Mouse (Mus musculus) thymus, postnatal 36 days (tissue): ENCODE measurements around the gene Rps19.
"Not testable (repeated sequence)": the region's sequence is repeated elsewhere in the genome, so short reads cannot be mapped to it uniquely, and the experiment has no call there.

Experiments used
- DNase-seq, 2 experiments: peaks; one replicate each; pipeline ENCODE4 v3.0.0; 2022; ENCODE audit warnings: mixed read lengths in 2 of 2

Rps19 gene

GRCm38 (mm10) chr7:24877588-24877987, 6.6 kb upstream of the Rps19 start:
- DNase-seq, result no peak

GRCm38 (mm10) chr7:24879620-24880019, 4.6 kb upstream of the Rps19 start:
- DNase-seq, result no peak

GRCm38 (mm10) chr7:24882416-24883199, 1.6 kb upstream of the Rps19 start:
- no peak for DNase-seq

- no peak for DNase-seq
These were observed 621 bp downstream of the Rps19 start for GRCm38 (mm10) chr7:24884693-24885291.

GRCm38 (mm10) chr7:24885468-24886307, 1.5 kb downstream of the Rps19 start:
- no peak for DNase-seq

- no peak for DNase-seq
These were observed 2.1 kb downstream of the Rps19 start for GRCm38 (mm10) chr7:24886308-24886633.

GRCm38 (mm10) chr7:24887096-24887495, 2.9 kb downstream of the Rps19 start:
- no peak for DNase-seq

GRCm38 (mm10) chr7:24889431-24890220, 5.5 kb downstream of the Rps19 start:
- DNase-seq, result no peak

- peak; percentile 71 to 72 for DNase-seq
These were observed 6.4 kb downstream of the Rps19 start for GRCm38 (mm10) chr7:24890281-24891216.

- DNase-seq, result no peak
These were observed 7.3 kb downstream of the Rps19 start for GRCm38 (mm10) chr7:24891241-24892124.

- no peak for DNase-seq
These were observed 8.0 kb downstream of the Rps19 start for GRCm38 (mm10) chr7:24892125-24892583.

- DNase-seq, result not testable (repeated sequence)
These were observed 11.6 kb downstream of the Rps19 start for GRCm38 (mm10) chr7:24895749-24896148.

- no peak for DNase-seq
These were observed 12.1 kb downstream of the Rps19 start for GRCm38 (mm10) chr7:24896269-24896668.

- no peak for DNase-seq
These were observed 13.1 kb downstream of the Rps19 start, which contains the start of gene Cd79a for GRCm38 (mm10) chr7:24897224-24897623. Gene Cd79a (plus strand): TSS chr7:24897381.

- DNase-seq, result no peak
These were observed 13.8 kb downstream of the Rps19 start for GRCm38 (mm10) chr7:24897959-24898358.

GRCm38 (mm10) chr7:24901114-24901513, 16.9 kb downstream of the Rps19 start:
- DNase-seq, result no peak

- peak in 1 of 2 experiments; percentile 25 for DNase-seq
These were observed 17.7 kb downstream of the Rps19 start for GRCm38 (mm10) chr7:24901842-24902241.

- no peak for DNase-seq
These were observed 18.1 kb downstream of the Rps19 start for GRCm38 (mm10) chr7:24902264-24902629.

GRCm38 (mm10) chr7:24902630-24903443, 18.7 kb downstream of the Rps19 start, which contains the start of gene Arhgef1:
Gene Arhgef1 (plus strand): TSS chr7:24902912.
- peak; percentile 83 to 88 for DNase-seq
